Mouse (Mus musculus) layer of hippocampus, adult 8-10 months (tissue): ENCODE data around the gene Ints1. TPM values are rescaled to one million over a fixed set of nuclear protein-coding genes. Genes with fewer than 3 reads are reported as not detected.

Source experiments
- DNase-seq, 2 experiments: peaks; one replicate each; pipeline ENCODE4 v3.0.0; 2022; ENCODE audit warnings: low spot score in 2 of 2
- total RNA-seq, 4 experiments: library from RNA; stranded (reverse); gene quantifications; 2 replicates each; pipeline ENCODE4 v1.2.4; 2022

Gene Ints1
- total RNA-seq = 100 to 1,000 TPM in 1 of 4 experiments, 10 to 100 TPM in 3; 80.3 to 100 (median 97.2) TPM

DNA sequence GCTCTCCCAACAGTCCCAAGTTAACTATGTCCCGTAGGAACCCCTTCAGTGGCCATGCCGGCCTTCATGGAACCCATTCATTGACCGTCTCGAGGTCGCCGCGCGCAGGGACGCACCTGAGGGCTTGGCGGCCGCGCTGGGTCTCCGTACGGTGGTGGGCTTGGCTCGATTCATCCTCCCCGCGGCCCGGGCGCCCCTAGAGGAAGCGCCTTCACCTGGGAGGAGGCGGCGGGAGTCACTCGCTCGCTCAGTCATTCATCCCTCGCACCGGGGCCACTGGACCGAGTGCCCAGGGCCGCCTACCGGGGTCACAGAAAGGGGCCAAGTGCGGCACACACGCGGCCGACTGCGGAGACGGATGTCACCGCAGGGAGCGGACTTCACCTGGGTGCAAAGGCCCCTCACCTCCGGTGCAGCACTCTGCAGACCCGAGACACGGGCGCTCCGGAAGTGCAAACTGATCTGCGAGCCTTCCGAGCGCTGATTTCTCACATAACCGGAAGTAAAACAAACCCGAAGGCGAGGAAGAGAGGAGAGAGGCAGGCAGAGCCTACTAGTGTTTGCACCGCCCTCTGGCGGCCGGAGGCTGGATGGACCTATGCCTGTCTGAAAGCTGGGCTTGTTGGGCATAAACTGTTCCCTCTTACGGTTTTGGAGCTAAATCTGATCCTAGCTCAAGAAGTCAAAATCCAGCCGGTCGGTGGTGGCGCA is at the start of gene Ints1:
Ints1 (minus strand) TSS at position 459 of the 711 bp plus-strand sequence.
- DNase-seq = peak; percentile 93 to 97

DNA sequence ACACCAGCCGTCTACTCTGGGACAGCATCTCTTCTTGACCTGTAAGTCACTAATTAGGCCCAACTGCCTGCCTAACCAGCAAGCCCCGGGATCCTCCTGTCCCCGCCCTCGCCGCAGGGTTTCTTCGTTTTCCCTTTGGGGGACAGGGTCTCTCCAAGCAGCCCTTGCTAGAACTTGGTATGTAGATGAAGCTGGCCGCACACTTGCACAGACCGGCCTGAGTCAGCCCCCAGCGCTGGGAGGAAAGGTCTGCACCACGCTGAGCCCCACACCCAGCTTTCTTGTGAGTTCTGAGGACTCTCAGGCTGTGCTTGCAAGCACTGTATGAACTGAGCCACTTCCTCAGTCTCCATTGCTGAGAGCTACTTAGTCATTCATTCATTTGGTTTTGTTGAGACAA is 49.1 kb upstream of the Ints1 start:
- no peak for DNase-seq

DNA sequence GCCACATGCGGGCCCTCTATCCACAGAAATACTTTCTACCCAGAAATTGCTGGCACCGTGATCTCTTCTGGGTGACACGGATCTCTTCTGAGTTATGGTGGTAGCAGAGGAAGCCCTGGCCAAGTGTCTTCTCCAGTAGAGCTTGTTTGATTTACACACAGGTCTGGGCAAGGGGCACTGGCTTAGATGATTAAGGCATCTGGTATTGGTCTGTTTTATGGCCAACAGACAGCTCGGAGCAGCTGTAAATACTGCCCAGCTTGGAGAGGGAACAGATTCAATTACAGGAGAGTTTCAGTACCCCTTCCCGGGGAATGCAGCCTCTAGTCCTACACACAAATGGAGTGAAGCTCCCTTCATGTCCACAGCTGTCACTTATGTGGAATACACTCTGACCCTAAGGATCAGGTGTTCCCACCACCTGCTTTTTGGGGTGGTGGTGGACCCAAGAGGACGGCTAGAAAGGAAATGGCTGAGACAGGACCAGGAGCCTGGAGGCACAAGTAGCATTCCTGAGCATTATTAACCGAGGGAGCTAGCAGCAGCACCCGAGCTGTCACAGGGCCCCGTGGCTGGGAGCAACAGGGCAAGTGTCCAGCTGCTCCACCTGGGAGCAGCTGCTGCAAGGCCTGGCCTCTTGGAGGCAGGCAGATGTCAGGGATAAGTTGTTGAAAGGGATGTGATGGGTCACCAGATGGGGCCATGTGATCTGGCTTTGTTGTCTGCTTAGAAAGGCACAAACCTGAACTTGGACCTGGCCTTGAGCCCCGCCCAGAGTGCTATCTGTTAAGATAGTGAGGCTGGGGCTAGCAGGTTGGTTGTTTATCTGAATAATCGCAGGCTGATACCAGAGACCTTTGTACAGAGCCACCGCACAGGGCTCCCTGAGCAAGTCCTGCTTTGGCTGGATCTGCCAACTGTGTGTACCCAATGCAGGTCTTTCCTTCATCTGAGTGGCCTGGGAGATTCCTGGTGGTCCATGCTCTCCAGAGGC is 46.3 kb upstream of the Ints1 start:
- DNase-seq = no peak

DNA sequence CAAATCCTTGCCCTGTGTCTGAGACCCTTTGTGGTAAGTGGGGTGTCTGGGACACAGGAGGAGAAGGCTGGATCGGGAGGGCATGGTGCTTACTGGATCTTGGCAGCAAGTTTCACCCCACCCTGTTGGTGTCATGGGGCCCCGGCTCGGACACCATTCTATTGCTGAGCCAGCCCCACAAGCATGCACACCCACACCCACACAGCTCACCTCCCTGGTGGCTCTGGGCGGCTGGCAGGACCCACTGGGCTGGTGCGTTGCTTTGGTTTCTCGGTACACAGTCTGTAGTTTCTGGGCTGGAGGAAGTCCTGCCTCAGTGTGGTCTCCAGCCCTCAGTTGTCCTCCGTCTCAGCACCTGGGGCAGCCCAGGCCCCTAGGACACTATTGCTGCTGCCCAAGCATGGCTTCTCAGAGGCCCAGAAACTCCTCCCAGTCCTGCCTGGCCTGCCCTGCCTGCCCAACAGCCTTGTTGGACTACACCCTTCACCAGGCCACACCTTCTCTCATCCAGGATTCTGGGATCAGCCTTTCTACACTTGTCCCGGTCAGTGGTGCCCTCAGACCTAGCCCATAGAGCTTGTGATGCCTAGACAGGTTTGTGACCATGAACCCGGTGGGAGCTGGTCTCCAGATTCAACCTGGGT is 44.2 kb upstream of the Ints1 start, which contains the start of gene Tmem184a:
Tmem184a (minus strand) TSS at position 380 of the 644 bp plus-strand sequence.
- no peak for DNase-seq

DNA sequence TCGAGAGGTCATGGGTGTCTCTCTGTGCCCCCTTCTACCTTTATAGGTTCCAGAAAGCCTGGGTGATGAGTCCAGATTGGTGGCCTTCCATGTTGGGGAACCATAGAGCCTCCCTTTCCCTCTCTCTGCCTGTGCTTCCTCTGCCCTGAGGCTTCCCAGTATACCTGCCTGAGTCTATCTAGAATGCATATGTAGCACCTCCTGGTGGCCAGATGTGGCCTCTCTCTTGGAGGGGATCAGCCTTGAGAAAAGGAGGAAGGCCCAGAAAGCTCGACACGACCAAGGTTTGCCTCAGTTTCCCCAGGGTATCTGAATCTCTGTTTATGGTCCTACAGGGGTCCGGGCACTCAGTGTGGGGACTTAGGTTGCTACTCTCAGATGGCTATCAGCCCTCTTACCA is 43.3 kb upstream of the Ints1 start:
- no peak for DNase-seq

DNA sequence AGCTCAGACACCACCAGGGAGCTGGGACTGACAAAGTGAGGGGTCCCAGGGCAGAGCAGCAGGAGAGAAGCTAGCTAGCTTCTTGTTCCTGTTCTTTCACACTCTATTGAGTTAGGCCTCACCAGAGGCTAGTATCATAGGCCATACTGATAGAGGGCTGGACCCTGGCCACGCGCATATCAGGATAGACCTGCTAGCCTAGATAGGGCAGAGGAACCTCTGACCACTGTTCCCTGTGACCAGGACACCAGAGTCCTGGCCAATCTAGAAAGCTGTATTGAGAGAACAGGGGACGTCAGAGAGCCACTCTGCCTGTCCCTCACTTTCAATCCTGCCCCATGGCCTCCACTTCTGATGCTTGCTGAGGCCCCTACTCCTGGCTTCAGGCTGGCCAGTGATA is 42.6 kb upstream of the Ints1 start:
- DNase-seq = no peak

DNA sequence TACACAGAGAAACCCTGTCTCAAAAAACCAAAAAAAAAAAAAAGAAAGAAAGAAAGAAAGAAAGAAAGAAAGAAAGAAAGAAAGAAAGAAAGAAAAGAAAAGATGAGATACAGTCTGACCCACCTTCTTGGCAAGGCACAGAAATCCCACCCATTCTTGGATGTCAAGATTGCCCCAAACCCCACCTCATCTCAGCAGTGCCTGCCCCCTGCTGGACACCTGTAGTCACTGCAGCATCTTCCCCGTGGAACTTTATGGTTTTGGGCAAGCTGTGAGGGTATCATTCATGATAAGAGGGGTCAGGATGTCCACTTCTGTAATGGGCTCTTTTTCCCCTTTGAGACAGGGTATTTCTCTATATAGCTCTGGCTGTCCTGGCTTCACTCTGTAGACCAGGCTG is 41.8 kb upstream of the Ints1 start:
- DNase-seq = no peak

DNA sequence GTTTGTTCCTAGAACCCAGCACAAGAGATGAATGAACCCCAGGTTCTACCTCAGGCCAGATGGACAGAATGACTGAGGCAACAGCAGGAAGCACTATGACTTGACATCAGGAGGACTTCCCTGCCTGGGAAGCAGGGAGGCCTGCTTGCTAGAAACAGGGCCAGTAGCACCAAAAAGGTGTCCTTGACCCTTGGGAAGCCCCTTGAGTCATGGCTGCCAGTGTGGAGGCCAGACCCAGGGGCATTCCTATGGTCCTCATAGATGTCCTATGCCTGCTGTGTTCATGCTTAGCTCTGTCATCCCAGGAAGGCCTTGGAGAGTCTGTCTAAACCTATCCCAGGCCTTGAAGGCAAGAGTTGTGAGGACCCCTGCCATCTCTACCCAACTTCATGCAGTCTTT is 41.0 kb upstream of the Ints1 start:
- no peak for DNase-seq

DNA sequence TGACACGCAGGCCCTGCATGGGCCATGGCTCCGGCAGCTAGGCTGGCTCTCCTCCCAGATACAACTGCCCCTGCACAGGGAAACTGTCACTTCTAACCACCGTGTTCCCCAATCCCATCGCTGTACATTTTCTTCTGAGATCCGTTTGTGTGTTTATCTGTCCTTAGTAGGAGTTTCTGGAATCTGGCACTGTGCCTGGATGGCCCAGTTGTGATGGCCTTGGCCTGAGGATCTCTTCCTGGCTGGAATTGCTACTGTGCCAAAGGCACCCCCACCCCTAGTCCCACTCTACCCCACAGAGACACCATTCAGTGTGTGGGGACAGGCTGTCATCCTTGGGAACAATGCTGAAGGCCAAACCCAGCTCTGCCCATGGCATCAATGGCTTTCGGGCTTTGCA is 40.5 kb upstream of the Ints1 start:
- no peak for DNase-seq

DNA sequence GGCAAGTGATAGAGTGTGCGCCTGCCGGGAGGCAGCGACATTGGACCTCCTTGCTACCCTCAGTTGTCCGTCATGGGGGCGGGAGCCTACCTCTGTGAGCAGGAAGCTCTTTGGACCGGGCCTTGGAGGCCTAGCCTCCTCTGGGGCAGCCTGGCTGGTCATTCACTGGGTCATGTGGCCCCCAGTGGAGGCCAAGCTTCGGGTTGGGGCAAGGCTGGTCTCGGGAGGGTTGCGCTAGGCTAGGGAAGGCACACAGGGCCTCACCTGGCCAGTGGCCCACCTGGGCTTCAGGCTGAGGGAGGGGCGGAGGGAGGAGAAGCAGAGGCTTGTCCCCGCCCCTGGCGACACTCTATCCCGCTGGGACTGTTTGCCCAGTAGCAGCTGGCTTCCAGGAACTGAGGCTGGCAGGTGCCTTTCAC is 38.5 kb upstream of the Ints1 start:
- no peak for DNase-seq

DNA sequence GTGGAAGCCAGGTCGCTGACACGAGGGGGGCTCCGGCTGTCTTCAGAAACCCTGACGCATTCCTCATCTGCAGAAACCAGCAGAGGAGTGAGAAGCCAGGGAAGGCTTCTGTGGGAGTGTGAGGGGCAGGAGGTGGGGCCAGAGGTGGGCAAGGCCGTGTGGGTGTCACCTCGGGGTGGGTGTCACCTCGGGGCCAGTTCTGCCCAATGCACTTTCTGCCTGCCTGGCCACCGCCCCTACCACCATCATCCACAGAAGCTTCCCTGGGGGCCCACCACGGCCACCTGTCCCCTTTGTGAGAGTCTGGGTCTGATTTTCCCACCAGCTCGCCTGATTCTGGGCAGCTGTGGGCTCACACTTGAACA is 37.6 kb upstream of the Ints1 start:
- no peak for DNase-seq

DNA sequence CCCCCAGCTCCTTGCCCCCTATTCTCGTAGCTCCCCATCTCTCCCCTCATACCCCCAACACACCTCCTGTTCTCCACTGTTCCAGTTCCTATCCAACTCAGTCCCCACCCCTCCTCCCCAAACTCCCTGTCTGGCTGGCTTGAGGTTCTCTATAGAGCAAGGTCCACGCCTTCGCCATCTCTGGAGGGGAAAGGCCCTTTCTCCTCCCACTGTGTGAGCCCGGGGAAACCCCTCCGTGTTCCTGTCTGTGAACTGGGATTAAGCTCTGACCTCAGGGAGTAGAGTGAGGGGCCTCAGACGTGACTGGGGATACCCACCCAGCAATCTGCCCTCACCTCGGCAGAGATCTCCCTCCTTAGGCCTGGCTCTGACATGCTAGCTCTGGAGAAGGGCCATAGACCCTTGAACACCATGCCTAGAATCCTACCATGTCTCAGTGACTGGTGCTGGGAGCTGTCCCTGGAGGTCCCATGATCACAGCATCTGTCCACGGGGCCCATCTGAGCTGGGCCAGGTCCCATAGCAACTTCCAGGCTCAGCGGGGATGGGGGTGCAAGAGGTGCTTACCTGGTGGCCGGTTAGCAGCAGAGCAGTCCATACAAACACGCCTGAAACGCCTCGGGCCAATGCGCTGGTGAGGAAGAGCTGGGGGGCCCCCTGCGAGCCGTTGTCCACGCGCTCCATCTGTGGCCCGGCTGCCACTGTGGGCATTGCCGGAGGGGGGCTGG is 37.1 kb upstream of the Ints1 start:
- DNase-seq = no peak

DNA sequence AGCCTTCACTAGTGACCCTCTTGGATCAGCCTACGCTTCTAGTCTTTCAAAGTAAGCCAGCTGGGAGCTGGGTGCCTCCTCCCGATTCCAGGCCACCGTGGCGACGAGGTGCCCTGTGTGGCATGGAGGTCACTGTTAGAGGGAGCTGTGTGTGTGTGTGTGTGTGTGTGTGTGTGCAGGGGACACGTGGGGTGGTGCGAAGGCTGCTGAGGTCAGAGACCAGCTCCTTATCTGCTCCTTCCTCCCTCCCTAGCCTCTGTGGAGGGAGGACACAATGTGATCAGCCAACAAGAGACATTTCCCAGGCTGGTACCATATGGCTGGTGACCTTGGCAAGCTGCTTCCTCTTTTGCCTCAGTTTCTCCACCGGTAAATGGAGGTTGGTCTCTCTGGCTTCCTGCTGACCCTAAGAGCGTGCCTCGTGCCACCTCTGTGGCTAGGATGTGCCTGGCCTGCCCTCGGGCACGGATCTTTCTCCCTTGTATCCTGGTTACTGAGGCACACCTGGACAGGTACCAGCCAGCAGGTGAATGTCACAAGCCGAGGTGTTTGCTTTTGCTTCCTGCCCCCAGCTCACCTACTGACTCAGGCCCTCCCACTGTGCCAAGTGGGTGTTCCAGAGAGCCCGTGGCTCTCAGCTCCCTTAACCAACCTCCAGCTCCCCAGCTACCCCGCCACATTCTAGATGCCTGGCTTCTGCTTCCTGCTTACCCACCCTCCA is 36.4 kb upstream of the Ints1 start:
- DNase-seq = no peak

DNA sequence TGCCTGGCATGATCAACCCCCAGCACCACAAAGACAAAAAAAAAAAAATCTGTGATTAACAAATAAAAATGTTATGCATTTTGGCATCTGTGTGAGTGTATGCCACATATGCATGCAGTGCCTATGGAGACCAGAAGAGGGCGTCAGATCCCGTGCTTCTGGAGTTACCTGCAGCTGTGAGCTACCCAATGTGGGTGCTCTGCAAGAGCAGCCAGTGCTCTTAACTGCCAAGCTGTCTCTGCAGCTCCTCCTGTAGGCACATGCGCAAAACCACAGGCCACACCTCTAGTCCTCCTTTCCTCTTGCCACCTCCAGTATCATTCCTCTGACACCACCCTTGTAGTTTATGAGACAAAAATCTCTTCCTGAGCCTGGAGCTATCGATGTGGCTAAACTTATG is 33.9 kb upstream of the Ints1 start:
- no peak for DNase-seq

DNA sequence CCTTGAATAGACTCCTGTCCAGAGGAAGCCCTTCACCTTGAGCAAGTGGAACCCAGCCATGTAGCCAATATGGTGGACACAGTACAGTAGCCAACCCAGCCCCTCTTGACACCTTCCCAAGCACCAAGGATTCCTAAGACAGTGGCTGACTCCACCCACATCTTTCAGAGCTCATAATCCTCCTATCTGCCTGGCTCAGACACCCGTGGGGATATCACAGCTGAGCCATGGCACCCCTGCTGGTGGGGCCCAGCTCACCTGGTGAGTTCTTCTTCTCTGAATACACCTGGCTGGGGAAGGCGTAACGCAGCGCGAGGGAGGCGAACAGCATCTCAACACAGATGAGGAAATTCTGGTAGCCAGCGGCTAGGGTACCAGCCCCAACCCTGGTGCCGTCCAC is 30.4 kb upstream of the Ints1 start:
- DNase-seq = no peak

DNA sequence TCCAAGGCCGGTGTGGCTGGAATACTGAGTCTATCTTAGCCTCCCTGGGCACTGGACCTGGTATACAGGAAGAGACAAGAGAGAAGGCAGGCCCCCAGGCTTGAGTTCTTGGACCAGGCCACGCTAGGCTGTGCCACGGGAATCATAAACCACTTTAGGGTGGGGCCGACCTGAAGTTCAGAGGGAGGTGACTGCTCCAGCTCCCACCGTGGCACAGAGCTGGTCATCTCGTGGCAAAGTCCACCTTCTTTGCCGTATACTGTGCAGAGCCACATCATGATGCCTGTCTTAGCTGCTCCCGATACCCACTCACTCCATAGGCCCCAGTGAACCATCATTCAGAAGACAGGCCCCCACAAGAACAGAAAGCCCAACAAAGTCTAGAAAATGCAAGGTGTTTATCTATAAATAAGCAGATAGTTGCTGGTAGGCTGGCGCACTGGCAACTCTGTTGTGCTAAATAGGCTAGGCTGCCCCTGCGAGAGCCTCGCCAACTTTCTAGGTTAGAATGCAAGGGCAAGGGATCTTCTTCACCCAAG is 29.2 kb upstream of the Ints1 start:
- DNase-seq = no peak

DNA sequence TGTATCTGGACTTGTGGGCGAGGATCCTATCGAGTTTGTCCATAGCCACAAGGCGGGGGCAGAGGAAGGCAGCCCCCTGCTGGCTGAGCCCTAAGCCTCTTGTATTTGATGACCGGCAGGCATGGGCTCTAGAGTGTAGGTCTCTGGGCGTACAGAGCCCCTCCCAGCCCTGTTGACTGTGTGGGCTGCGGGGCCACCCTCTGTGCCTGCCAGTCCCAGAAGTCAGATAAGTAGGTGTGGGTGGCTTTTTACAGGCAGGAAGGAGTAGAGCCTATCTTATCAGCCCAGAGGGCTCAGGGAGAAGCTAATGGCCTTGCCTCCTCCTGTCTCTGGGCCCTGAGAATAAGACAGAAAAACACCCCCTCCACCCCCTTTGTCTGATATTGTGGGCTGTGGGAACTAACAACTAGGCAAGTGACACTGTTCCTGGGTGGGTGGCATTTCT is 28.7 kb upstream of the Ints1 start:
- DNase-seq = no peak

DNA sequence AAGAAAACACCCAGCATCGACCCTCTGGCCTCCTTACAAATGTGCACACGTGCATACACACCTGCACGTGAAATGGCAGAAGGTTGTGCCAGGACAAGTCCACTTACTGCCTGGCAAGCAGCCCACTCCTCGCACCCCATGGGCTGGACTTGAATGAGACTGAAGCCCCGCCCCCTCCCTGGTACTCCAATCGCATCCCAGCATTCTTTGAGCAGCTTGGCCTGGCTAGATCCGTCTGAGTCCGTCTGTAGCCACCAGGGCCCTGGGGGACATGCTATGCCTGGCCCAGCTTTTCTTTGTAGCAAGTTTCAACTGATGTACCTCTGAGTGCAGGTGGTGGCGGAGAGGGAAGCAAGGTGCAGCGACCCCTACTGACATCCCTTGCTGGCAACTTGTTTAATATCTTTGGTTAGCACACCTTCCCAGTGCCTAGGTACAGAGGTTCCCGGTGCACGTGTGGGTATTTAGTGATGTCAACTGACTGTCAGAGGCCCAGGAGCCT is 28.2 kb upstream of the Ints1 start:
- no peak for DNase-seq

DNA sequence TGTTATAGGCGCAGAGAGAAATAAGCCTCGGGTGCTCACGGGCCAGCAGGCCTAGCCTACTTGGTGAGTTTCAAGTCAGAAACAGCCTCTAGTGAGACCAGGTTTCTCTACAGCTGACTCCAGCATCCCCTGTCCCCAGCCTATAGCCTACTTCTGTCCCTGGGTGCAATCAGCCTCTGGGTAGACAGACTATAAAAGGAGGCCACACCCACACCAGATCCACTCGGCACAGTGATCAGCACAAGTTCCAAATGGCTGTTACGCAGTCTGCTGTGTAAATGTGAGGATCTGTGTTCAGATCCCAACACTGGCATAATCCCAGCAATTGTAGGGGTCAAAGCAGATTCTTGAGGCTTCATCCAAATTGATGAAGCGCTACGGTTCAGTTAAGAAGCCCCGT is 27.7 kb upstream of the Ints1 start:
- no peak for DNase-seq

DNA sequence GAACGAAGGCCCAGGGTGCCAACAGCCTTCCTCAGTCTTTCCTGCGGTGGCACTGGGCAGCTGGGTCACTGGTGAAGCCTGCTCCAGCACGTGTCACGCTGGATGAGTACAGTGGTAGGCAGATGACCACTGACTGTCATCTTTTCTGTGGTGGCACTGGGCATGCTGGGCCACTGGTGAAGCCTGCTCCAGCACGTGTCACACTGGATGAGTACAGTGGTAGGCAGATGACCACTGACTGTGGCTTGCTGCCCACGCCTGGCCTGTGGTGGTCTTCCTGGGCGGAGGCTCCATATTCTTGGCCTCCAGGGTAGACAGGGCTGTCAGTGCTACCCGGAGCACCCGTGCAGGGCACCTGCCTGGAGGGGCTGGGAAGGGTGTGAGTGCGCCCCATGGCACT is 26.4 kb upstream of the Ints1 start:
- no peak for DNase-seq
